Mouse (Mus musculus): Measurements from ENCODE around the gene Rhbdd1. TPM values are rescaled to one million over a fixed set of nuclear protein-coding genes. Genes with fewer than 3 reads are reported as not detected.

Rhbdd1 gene
- polyA plus RNA-seq, 1 experiment from 2014 or later, result 12.7 TPM

DNA sequence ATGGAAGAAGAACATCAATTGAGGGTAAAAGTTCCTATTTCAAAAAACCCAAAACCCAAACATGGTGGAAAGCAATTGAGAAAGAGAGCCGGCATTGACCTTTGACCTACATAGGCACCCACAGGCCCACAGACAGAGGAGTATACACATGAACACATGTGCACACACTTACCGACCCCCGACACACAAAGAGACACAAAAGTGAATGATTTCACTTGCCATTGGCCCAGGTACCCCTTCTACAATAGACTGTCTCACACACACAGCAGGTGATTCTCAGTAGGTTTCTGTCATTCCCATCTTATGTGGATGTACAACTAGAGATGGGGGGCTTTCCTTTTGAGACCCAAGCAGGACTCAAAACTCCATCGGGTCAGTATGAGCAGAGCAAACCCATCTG, 159.6 kb downstream of the Rhbdd1 start:
- no peaks in the 10 kb centered on the region for H3K9me3 ChIP-seq (ENCODE audit: control insufficient read depth, low read length)
- H3K27me3 ChIP-seq (replicated peaks; ENCODE audit: control insufficient read depth, insufficient read depth, low read length), result no peaks in the 10 kb centered on the region
- ATAC-seq, result no peak
- H3K27ac ChIP-seq (ENCODE audit: low read length), result no peak overlapping the region
- H3K9ac ChIP-seq (ENCODE audit: low read depth, low read length), result no peak overlapping the region
- WGBS, result 75% methylated on average over 4 of the region's 4 CpGs
- no peak overlapping the region for H3K4me3 ChIP-seq (ENCODE audit: low read length)
- H3K4me1 ChIP-seq (ENCODE audit: control insufficient read depth, insufficient read depth, low read length), result no peaks in the 10 kb centered on the region
- H3K4me2 ChIP-seq (ENCODE audit: low read depth, low read length), result no peak overlapping the region
- H3K36me3 ChIP-seq (ENCODE audit: control insufficient read depth, insufficient read depth, low read length), result no peaks in the 10 kb centered on the region

DNA sequence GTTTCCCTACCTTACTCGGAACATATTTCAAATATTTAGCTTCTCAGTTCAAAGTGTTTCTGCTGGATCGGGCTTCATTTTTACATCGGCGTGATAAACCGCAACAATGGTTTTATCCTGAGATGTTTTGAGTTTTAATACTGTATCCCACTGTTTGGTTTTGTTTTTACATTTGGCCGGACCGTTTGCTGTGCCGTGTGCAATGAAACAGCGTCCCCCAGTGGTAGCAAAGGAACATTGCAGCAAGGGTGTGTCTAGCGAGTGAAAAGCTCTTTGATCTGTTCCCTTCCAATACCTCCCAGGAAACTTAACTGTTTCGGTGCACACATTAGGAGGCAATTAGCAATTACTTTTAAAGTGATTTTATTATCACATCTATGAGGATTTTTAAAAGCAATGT, 160.0 kb downstream of the Rhbdd1 start:
- Histone ChIP-seq H3K4me2 (ENCODE audit: low read depth, low read length) (no peak overlapping the region), H3K36me3 (ENCODE audit: control insufficient read depth, insufficient read depth, low read length) (no peaks in the 10 kb centered on the region), H3K4me1 (ENCODE audit: control insufficient read depth, insufficient read depth, low read length) (no peaks in the 10 kb centered on the region), H3K9ac (ENCODE audit: low read depth, low read length) (no peak overlapping the region), H3K9me3 (ENCODE audit: control insufficient read depth, low read length) (no peaks in the 10 kb centered on the region), H3K27ac (ENCODE audit: low read length) (no peak overlapping the region), H3K27me3 (replicated peaks; ENCODE audit: control insufficient read depth, insufficient read depth, low read length) (no peaks in the 10 kb centered on the region), H3K4me3 (ENCODE audit: low read length) (no peak overlapping the region)
- no peak for ATAC-seq
- WGBS, result 46% methylated on average over 11 of the region's 11 CpGs

- Histone ChIP-seq H3K9ac (ENCODE audit: low read depth, low read length) (no peak overlapping the region), H3K36me3 (ENCODE audit: control insufficient read depth, insufficient read depth, low read length) (no peaks in the 10 kb centered on the region), H3K27ac (ENCODE audit: low read length) (no peak overlapping the region), H3K27me3 (replicated peaks; ENCODE audit: control insufficient read depth, insufficient read depth, low read length) (no peaks in the 10 kb centered on the region), H3K4me1 (ENCODE audit: control insufficient read depth, insufficient read depth, low read length) (no peaks in the 10 kb centered on the region), H3K4me2 (ENCODE audit: low read depth, low read length) (no peak overlapping the region), H3K9me3 (ENCODE audit: control insufficient read depth, low read length) (no peaks in the 10 kb centered on the region), H3K4me3 (ENCODE audit: low read length) (no peak overlapping the region)
- ATAC-seq, result no peak
- WGBS, result 31% methylated on average over 9 of the region's 9 CpGs
Measured at GRCm38 (mm10) chr1:82476746-82477145, 160.5 kb downstream of the Rhbdd1 start.

DNA sequence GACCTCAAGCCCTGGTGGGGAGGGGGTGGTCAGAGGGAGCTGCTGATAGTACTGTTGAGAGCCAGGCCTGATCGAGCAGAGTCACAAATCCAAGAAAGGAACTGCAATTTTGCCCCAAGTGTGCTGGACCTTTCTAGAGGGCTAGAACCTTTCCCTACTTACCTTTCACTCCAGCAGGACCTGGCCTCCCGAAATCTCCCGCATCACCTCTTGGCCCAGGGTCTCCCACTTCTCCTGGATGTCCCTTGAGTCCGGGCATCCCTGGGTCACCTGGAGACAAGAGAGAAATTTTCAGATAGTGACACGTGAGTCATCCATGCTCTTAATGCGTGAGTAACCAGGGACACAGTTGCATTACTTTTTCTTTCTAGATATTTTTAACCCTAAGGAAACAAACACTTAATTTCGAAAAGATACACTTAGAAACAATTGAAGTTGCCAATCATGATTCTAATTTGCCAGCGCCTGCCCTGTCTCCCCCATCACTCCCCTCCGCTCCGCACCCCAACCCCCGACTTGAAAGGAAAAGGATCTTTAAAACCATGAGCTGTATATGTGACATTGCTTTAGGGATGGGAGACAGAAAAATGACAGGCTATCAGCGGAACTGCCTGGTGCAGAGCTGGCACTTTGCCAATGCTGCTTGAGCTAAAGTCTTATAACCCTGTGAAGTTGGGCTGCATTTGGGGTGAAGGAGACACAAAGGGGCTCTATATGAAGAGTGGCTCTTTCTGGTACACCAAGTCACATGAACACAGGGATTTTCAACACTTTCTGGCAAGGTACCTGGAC, 163.6 kb downstream of the Rhbdd1 start:
- Histone ChIP-seq H3K27me3 (replicated peaks; ENCODE audit: control insufficient read depth, insufficient read depth, low read length) (no peaks in the 10 kb centered on the region), H3K27ac (ENCODE audit: low read length) (no peak overlapping the region), H3K9me3 (ENCODE audit: control insufficient read depth, low read length) (no peaks in the 10 kb centered on the region), H3K9ac (ENCODE audit: low read depth, low read length) (no peak overlapping the region), H3K36me3 (ENCODE audit: control insufficient read depth, insufficient read depth, low read length) (no peaks in the 10 kb centered on the region), H3K4me2 (ENCODE audit: low read depth, low read length) (no peak overlapping the region), H3K4me3 (ENCODE audit: low read length) (no peak overlapping the region), H3K4me1 (ENCODE audit: control insufficient read depth, insufficient read depth, low read length) (no peaks in the 10 kb centered on the region)
- WGBS, result 83% methylated on average over 12 of the region's 12 CpGs
- no peak for ATAC-seq

- no peaks in the 10 kb centered on the region for H3K36me3 ChIP-seq (ENCODE audit: control insufficient read depth, insufficient read depth, low read length)
- 79% methylated on average over 7 of the region's 7 CpGs for WGBS
Measured at GRCm38 (mm10) chr1:82482371-82482770, 166.1 kb downstream of the Rhbdd1 start.

DNA sequence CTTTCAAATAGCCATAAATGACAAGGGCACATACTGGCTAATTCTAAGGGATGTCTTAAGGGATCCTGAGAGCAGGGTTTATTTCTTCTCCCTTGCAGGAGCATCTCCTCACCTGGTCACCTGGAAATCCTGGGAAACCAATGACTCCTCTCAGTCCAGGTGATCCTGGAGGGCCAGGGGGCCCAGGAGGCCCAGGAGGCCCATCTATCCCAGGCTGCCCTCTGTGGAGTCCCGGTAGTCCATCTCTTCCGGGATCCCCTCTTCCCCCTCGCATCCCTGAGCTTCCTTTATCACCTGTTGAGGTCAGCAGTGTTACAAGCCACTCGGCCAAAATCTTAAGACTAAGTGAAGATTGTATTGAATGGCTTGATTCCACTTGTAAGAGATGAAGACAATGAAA, 170.1 kb downstream of the Rhbdd1 start:
- H3K36me3 ChIP-seq (ENCODE audit: control insufficient read depth, insufficient read depth, low read length), result no peaks in the 10 kb centered on the region
- no peaks in the 10 kb centered on the region for H3K4me1 ChIP-seq (ENCODE audit: control insufficient read depth, insufficient read depth, low read length)
- H3K4me3 ChIP-seq (ENCODE audit: low read length), result no peak overlapping the region
- ATAC-seq, result no peak
- 83% methylated on average over 4 of the region's 4 CpGs for WGBS
- H3K4me2 ChIP-seq (ENCODE audit: low read depth, low read length), result no peak overlapping the region
- no peak overlapping the region for H3K27ac ChIP-seq (ENCODE audit: low read length)
- H3K27me3 ChIP-seq (replicated peaks; ENCODE audit: control insufficient read depth, insufficient read depth, low read length), result no peaks in the 10 kb centered on the region
- H3K9ac ChIP-seq (ENCODE audit: low read depth, low read length), result no peak overlapping the region
- no peaks in the 10 kb centered on the region for H3K9me3 ChIP-seq (ENCODE audit: control insufficient read depth, low read length)

More at GRCm38 (mm10) chr1:82482371-82482770, 166.1 kb downstream of the Rhbdd1 start:
- Histone ChIP-seq H3K4me2 (ENCODE audit: low read depth, low read length) (no peak overlapping the region), H3K9ac (ENCODE audit: low read depth, low read length) (no peak overlapping the region), H3K4me3 (ENCODE audit: low read length) (no peak overlapping the region), H3K9me3 (ENCODE audit: control insufficient read depth, low read length) (no peaks in the 10 kb centered on the region), H3K27me3 (replicated peaks; ENCODE audit: control insufficient read depth, insufficient read depth, low read length) (no peaks in the 10 kb centered on the region), H3K4me1 (ENCODE audit: control insufficient read depth, insufficient read depth, low read length) (no peaks in the 10 kb centered on the region), H3K27ac (ENCODE audit: low read length) (no peak overlapping the region)
- no peak for ATAC-seq

- no peak overlapping the region for H3K4me2 ChIP-seq (ENCODE audit: low read depth, low read length)
- no peaks in the 10 kb centered on the region for H3K27me3 ChIP-seq (replicated peaks; ENCODE audit: control insufficient read depth, insufficient read depth, low read length)
- no peak overlapping the region for H3K4me3 ChIP-seq (ENCODE audit: low read length)
- no peaks in the 10 kb centered on the region for H3K9me3 ChIP-seq (ENCODE audit: control insufficient read depth, low read length)
- H3K9ac ChIP-seq (ENCODE audit: low read depth, low read length), result no peak overlapping the region
- H3K4me1 ChIP-seq (ENCODE audit: control insufficient read depth, insufficient read depth, low read length), result no peaks in the 10 kb centered on the region
- ATAC-seq, result no peak
- WGBS, result 67% methylated on average over 2 of the region's 2 CpGs
- no peak overlapping the region for H3K27ac ChIP-seq (ENCODE audit: low read length)
- no peaks in the 10 kb centered on the region for H3K36me3 ChIP-seq (ENCODE audit: control insufficient read depth, insufficient read depth, low read length)
Measured at GRCm38 (mm10) chr1:82491954-82492353, 175.7 kb downstream of the Rhbdd1 start.

Small RNAs within 50 kb of the gene (microRNA-seq; reads per million reads assigned to microRNA genes)
- gene Gm22112, result not detected

Other genes with a start within 250 kb of the Rhbdd1 start
- gene Gm9747, start 83.3 kb upstream of the Rhbdd1 start, polyA plus RNA-seq (2015; fragmentation: Nextera tagmentation; extraction: Ambion mirVana), result 7.2 and 7.8 TPM in 2 replicates
- 2.1 TPM in 2 replicates for gene Irs1, start 25.0 kb upstream of the Rhbdd1 start, polyA plus RNA-seq (2015; fragmentation: Nextera tagmentation; extraction: Ambion mirVana)